Mouse (Mus musculus) embryo, embryonic 11.5 days (tissue): ENCODE measurements at regions not wholly inside any gene's neighbourhood (a gene's known extent, or its start where the extent isn't known, plus 50 kb on each side); places are given as distances from the start of the nearest gene placed in this dataset.

Experiments
- DNase-seq: peaks from one replicate; pipeline ENCODE4 v3.0.0-alpha.2; 2012; ENCODE audit warnings: low read depth, low spot score

DNA sequence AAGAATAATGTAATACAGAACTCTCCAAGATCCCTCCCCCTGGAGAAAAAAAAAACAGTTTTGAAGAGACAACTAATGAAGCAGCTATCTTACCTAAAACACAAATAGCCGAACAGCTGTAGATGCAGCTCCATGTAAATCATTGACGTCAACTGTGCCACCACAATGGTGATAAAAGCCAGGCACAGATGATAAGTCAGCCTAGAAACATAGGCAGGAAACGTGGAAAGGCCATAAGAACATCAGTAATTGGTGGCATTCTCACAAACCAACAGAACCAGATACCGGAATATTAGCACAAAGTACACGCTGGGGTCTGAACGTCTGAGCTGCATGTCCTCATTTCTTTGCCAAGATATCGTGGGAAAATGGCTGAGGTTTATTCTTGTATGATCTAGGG is 51.2 kb upstream of the Gm45716 start:
- DNase-seq, result no peak
